Mouse (Mus musculus) forebrain, embryonic 12.5 days (tissue): ENCODE measurements at regions not wholly inside any gene's neighbourhood (a gene's known extent, or its start where the extent isn't known, plus 50 kb on each side); places are given as distances from the start of the nearest gene placed in this dataset.

Source experiments
- ATAC-seq: fragments of 200-750 bp; cut with Nextera tagmentation; 2 replicates; pipeline ENCODE4 v1.8.0; 2017; ENCODE audit warnings: moderate TSS enrichment; ENCODE audit not compliant: low FRiP score
- H3K27ac ChIP-seq: fragments of 300-500 bp; sonication (generic); 2 replicates; pipeline ENCODE4 v1.5.1; 2016; ENCODE audit warnings: mild to moderate bottlenecking
- H3K27me3 ChIP-seq: fragments of 300-500 bp; sonication (generic); 2 replicates; pipeline ENCODE4 v1.6.1; 2016; ENCODE audit warnings: mild to moderate bottlenecking
- H3K36me3 ChIP-seq: fragments of 300-500 bp; sonication (generic); replicated peaks from 2 replicates; pipeline ENCODE4 v1.6.1; 2016; ENCODE audit warnings: mild to moderate bottlenecking
- H3K4me1 ChIP-seq: fragments of 300-500 bp; sonication (generic); 2 replicates; pipeline ENCODE4 v1.6.1; 2016
- H3K4me2 ChIP-seq: fragments of 300-500 bp; sonication (generic); 2 replicates; pipeline ENCODE4 v1.6.1; 2016; ENCODE audit warnings: mild to moderate bottlenecking, moderate library complexity
- H3K4me3 ChIP-seq: fragments of 300-500 bp; sonication (generic); replicated peaks from 2 replicates; pipeline ENCODE4 v1.5.1; 2016; ENCODE audit warnings: mild to moderate bottlenecking
- H3K9ac ChIP-seq: fragments of 300-500 bp; sonication (generic); 2 replicates; pipeline ENCODE4 v1.6.1; 2016; ENCODE audit warnings: mild to moderate bottlenecking
- H3K9me3 ChIP-seq: fragments of 300-500 bp; sonication (generic); 2 replicates; pipeline ENCODE4 v1.6.1; 2016
- WGBS: fragments of 180-500 bp; shearing (Covaris S2); methylation state at CpG from one replicate; pipeline ENCODE4 v1.1.7; 2016; 5-methylcytosine and 5-hydroxymethylcytosine counted together

DNA sequence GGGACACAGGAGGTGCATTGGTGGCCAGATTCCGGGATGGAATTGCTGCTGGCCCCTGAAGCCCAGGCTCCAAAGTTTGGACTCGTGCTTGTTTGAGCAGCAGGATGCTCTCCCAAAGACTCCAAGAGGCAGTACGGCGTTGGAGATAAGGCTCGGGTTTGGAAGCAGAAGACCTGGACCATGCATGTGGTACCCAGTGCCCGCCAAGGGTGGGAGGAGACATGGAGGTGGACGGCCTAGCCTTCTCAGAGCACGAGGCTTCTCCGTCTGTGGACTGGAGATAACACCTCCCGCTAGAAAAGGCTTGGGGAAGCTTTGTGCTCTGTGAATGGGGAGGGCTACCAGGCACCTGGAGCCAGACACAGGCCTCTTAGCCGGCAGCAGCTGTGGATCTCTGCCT lies 271.7 kb downstream of the Rps6kc1 start:
- H3K9me3 ChIP-seq, result no peaks in the 10 kb centered on the region
- no peaks in the 10 kb centered on the region for H3K36me3 ChIP-seq
- H3K4me1 ChIP-seq, result no peaks in the 10 kb centered on the region
- WGBS, result 87% methylated on average over 11 of the region's 11 CpGs
- H3K4me2 ChIP-seq, result no peak overlapping the region
- H3K27ac ChIP-seq, result no peak overlapping the region
- no peak overlapping the region for H3K9ac ChIP-seq
- H3K27me3 ChIP-seq, result no peaks in the 10 kb centered on the region
- no peak for ATAC-seq
- H3K4me3 ChIP-seq, result no peak overlapping the region

DNA sequence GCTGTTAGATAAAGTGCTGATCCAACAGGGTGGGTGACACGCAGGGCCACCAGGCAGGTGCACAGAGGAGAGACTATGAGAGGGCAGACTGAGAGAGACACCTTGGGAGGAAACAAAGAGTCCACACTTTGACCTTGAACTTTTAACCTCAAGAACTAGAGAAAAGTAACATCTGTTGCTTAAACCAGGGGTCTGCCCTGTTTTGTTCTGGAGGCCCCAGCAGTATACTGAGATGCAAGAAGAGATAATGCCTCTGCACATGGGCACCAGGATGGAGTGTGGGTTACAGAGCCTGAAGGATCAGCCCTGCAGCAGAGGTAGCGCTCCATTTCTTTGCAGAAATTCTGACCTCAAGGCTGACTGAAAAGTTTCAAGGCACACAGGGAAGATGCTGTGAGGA lies 276.6 kb downstream of the Rps6kc1 start:
- Histone ChIP-seq H3K9ac (no peak overlapping the region), H3K4me2 (no peak overlapping the region), H3K4me3 (no peak overlapping the region), H3K4me1 (peaks cover 13% of the 10 kb centered on the region; the same call in 1 of the 2 replicates), H3K9me3 (no peaks in the 10 kb centered on the region), H3K27ac (no peak overlapping the region), H3K36me3 (no peaks in the 10 kb centered on the region), H3K27me3 (peaks cover 3% of the 10 kb centered on the region; the same call in 1 of the 2 replicates)
- WGBS, result 85% methylated on average over 2 of the region's 2 CpGs
- no peak for ATAC-seq

DNA sequence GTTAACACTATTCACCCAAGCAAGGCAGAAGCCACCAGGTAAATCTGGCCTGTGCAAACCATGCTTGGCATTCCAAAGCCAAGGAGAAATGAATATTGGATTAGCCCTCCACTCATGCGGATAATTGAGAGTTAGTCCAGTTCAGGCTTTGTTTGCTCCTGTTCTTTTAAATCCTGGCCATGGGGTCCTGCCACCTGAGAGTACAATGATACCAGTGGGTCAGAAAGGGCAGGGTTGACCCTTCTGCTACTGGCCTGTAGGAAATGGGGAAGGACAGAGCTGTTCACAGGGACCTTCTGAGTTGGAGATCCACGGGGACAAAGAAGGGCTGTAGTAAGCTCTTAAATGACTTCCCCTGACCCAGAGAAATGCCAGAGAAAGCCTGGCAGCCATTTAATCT lies 279.9 kb downstream of the Rps6kc1 start:
- H3K9me3 ChIP-seq, result no peaks in the 10 kb centered on the region
- WGBS, result 33% methylated on average over 2 of the region's 2 CpGs
- H3K27me3 ChIP-seq, result peaks cover 3% of the 10 kb centered on the region; the same call in 1 of the 2 replicates
- H3K4me2 ChIP-seq, result no peak overlapping the region
- ATAC-seq, result no peak
- no peak overlapping the region for H3K4me3 ChIP-seq
- peaks cover 13% of the 10 kb centered on the region; the same call in 1 of the 2 replicates for H3K4me1 ChIP-seq
- H3K27ac ChIP-seq, result no peak overlapping the region
- H3K36me3 ChIP-seq, result no peaks in the 10 kb centered on the region
- H3K9ac ChIP-seq, result no peak overlapping the region

DNA sequence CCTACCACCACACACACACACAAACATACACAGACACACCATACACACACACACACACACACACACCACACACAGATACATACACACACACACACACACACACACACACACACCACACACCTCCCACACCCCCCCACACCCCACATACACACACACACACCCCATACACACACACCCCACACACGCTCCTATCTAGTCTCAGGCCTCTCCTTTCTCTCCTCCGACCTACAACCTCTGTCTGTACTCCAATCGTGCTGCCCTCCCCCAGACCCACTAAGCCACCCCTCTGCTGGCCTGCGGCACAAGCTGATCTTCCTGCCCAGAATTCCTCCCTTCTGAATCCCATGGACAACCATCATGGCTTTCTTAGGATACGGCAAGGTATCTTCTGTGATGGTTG lies 281.4 kb downstream of the Rps6kc1 start:
- WGBS, result 91% methylated on average over 5 of the region's 5 CpGs
- peaks cover 13% of the 10 kb centered on the region; the same call in 1 of the 2 replicates for H3K4me1 ChIP-seq
- H3K27me3 ChIP-seq, result peaks cover 3% of the 10 kb centered on the region; the same call in 1 of the 2 replicates
- no peaks in the 10 kb centered on the region for H3K36me3 ChIP-seq
- H3K4me3 ChIP-seq, result no peak overlapping the region
- no peak overlapping the region for H3K9ac ChIP-seq
- H3K4me2 ChIP-seq, result no peak overlapping the region
- H3K9me3 ChIP-seq, result no peaks in the 10 kb centered on the region
- ATAC-seq, result no peak
- no peak overlapping the region for H3K27ac ChIP-seq

DNA sequence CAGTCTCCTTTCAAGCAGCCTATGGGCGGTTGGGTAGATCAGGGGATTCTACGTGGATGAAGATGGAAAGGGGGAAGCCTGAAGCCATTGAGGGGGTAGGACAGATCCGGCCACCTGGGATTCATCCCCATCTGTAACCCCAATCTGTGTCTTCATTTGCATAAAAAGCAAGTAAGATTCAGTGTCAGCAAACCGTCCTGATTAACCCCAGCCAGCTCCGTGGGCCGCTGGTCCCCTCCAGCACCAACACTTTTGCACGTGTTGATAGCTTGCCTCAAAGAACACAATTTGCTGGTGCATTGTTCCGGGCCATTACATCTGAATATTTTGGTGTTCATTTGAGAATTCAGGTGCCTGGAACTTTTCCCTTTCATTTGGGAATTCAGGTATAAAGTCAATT lies 287.7 kb downstream of the Rps6kc1 start:
- no peaks in the 10 kb centered on the region for H3K27me3 ChIP-seq

DNA sequence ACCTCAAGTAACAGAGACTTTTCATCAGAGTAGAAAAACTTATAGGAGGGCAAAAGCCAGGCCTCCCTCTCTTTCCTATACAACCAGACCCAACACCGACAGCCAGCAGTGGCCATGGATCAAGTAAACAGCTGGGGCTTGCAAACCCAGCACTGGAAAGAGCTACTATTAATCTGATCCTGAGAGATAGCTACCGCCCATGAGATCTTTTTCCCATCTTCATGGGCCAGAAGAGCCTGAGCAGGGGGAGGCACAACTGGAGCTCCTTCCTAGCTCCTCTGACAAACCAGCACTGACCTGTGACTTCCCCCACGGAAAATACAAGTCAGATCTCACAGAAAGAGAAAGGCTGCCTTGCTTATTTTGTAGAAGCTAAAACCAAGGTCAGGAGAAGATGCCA lies 311.1 kb downstream of the Rps6kc1 start:
- Histone ChIP-seq H3K9ac (no peak overlapping the region), H3K9me3 (no peaks in the 10 kb centered on the region), H3K4me2 (no peak overlapping the region), H3K4me1 (no peaks in the 10 kb centered on the region), H3K27me3 (no peaks in the 10 kb centered on the region), H3K36me3 (no peaks in the 10 kb centered on the region), H3K4me3 (no peak overlapping the region), H3K27ac (no peak overlapping the region)
- 92% methylated on average over 3 of the region's 3 CpGs for WGBS
- no peak for ATAC-seq

More for the DNA sequence above, 287.7 kb downstream of the Rps6kc1 start:
- WGBS, result 90% methylated on average over 8 of the region's 8 CpGs
- Histone ChIP-seq H3K4me2 (no peak overlapping the region), H3K4me3 (no peak overlapping the region), H3K4me1 (no peaks in the 10 kb centered on the region), H3K9ac (no peak overlapping the region), H3K9me3 (no peaks in the 10 kb centered on the region), H3K27ac (no peak overlapping the region), H3K36me3 (no peaks in the 10 kb centered on the region)
- no peak for ATAC-seq

DNA sequence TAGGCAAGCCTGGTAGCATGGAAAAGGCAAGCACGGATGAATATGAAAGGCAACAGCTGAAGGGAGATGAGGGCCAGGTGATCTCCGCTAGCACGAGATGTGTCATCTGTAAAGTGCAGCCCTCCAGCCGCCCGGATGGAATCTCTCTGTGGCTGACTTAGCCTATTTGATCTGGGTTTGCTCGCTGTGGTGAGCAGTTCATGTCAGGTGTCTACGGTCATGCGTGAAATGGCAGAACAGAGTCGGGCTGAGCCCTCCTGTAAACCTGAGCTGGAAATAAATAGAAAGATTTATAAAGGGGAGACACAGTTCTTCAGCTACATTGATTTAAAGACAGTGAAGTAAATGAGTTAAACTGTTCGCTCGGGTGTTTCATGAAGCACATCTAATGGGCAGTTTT lies 311.9 kb downstream of the Rps6kc1 start:
- H3K27ac ChIP-seq, result no peak overlapping the region
- no peak for ATAC-seq
- no peaks in the 10 kb centered on the region for H3K4me1 ChIP-seq
- 92% methylated on average over 11 of the region's 11 CpGs for WGBS
- H3K36me3 ChIP-seq, result no peaks in the 10 kb centered on the region
- H3K9ac ChIP-seq, result no peak overlapping the region
- H3K9me3 ChIP-seq, result no peaks in the 10 kb centered on the region
- H3K27me3 ChIP-seq, result no peaks in the 10 kb centered on the region
- no peak overlapping the region for H3K4me3 ChIP-seq
- no peak overlapping the region for H3K4me2 ChIP-seq

DNA sequence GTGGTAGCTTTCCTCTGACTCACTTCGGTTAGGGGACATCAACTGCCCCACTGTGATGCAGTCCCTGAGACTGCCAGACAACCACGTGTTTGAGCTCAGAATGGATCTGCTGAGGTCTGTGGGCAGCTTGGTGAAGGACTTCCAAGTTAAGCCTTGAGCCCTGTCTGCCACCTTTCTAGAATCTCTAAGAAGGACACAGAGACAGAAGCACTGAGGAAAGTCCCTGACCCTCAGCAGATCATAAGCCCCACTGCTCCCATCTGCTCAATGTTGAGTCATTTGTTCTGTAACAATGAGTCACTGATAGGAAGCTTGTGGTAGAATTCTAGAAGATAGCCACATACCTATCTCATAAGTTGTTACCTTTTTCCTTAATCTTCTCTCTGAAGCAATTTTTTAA lies 315.4 kb downstream of the Rps6kc1 start:
- no peak overlapping the region for H3K27ac ChIP-seq
- H3K4me2 ChIP-seq, result no peak overlapping the region
- no peak for ATAC-seq
- no peaks in the 10 kb centered on the region for H3K27me3 ChIP-seq
- H3K9me3 ChIP-seq, result no peaks in the 10 kb centered on the region
- no peak overlapping the region for H3K4me3 ChIP-seq
- 93% methylated on average over 2 of the region's 2 CpGs for WGBS
- H3K4me1 ChIP-seq, result no peaks in the 10 kb centered on the region
- no peak overlapping the region for H3K9ac ChIP-seq
- H3K36me3 ChIP-seq, result no peaks in the 10 kb centered on the region

DNA sequence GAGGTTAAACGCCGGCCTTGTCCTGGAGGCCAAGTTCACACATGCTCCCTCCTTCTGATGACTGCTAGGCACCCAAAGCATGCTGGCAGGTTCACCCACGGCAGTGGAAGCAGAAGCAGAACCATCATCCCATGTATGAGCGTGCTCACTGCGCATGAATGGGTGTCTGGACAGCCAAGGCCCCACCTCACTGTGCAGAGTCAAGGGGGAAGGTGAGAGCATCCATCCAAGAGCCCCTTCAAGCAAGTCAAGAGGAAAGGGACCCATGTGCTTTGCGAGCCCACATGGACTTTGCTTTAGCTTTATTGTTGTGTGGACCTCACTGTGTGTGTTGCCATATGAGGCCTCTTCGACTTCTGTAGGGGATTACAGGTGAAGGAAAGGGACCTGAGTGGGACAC lies 319.9 kb downstream of the Rps6kc1 start:
- H3K27ac ChIP-seq, result no peak overlapping the region
- WGBS, result 93% methylated on average over 7 of the region's 7 CpGs
- no peaks in the 10 kb centered on the region for H3K36me3 ChIP-seq
- no peak overlapping the region for H3K4me3 ChIP-seq
- no peaks in the 10 kb centered on the region for H3K27me3 ChIP-seq
- H3K4me2 ChIP-seq, result no peak overlapping the region
- no peaks in the 10 kb centered on the region for H3K4me1 ChIP-seq
- no peak for ATAC-seq
- H3K9me3 ChIP-seq, result no peaks in the 10 kb centered on the region
- no peak overlapping the region for H3K9ac ChIP-seq

DNA sequence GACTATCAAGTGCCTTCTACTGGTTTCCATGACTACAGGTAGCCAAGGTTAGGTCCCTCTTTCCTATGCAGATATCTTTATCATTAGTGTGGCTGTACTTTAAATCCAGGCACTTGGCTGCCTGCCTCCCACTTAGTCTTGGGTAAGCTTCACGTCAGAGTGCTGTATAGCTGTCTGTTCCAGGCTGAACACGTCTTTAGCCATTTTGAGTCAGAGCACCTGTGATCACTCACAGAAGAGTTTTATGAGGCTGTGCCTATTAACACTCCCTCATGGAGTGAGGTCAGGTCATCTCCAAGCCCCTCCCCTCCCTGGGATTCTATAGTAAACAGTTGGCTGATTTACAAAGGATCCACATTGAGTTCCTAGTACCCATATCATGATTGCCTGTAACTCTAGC lies 322.0 kb downstream of the Rps6kc1 start:
- WGBS, result 74% methylated on average over 2 of the region's 2 CpGs
- H3K9ac ChIP-seq, result no peak overlapping the region
- H3K27ac ChIP-seq, result no peak overlapping the region
- no peaks in the 10 kb centered on the region for H3K36me3 ChIP-seq
- no peak for ATAC-seq
- H3K9me3 ChIP-seq, result no peaks in the 10 kb centered on the region
- no peaks in the 10 kb centered on the region for H3K27me3 ChIP-seq
- no peaks in the 10 kb centered on the region for H3K4me1 ChIP-seq
- no peak overlapping the region for H3K4me2 ChIP-seq
- H3K4me3 ChIP-seq, result no peak overlapping the region

DNA sequence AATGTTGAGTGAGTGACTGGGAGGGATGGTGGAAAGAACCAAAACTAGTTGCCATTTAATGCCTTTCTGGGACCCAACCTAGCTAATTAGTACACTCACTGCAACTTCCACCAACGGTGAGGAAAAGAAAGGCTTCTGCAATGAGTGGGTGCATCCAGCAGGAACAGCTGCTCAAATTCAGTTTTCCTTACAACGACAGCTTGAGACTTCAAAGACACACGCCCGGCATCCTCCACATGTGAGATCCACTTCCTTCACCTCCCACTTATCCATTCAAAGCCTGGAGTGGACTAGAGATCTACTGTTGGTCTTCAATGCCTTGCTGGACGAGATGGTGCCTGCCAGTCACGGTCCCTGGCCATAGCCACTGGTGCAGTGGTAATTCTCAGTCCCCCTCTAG lies 328.3 kb downstream of the Rps6kc1 start:
- no peak overlapping the region for H3K4me3 ChIP-seq
- no peak overlapping the region for H3K4me2 ChIP-seq
- peaks cover 10% of the 10 kb centered on the region for H3K27me3 ChIP-seq
- H3K4me1 ChIP-seq, result peaks cover 7% of the 10 kb centered on the region; the same call in 1 of the 2 replicates
- H3K9me3 ChIP-seq, result no peaks in the 10 kb centered on the region
- ATAC-seq, result no peak
- 81% methylated on average over 6 of the region's 6 CpGs for WGBS
- no peak overlapping the region for H3K27ac ChIP-seq
- H3K9ac ChIP-seq, result no peak overlapping the region
- no peaks in the 10 kb centered on the region for H3K36me3 ChIP-seq

DNA sequence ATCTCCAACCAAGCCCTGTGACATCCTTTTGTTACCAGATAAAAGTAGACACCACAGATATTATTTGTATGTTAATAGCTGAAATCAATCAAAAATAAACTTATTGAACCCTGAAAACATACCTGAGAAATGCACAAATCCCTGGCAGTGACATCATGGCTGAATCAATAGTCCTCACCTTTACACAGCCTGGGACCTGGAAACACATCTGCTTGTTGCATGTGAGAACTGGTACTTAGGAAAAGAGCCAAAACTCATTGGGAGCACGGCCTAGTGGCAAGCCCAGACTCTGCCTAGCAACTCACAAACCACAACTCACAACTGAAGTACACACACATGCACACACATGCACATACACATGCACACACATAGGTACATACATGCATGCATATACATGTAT lies 330.9 kb downstream of the Rps6kc1 start:
- WGBS, result 100% methylated on average over 1 of the region's 1 CpGs
- no peaks in the 10 kb centered on the region for H3K36me3 ChIP-seq
- peaks cover 10% of the 10 kb centered on the region for H3K27me3 ChIP-seq
- no peak overlapping the region for H3K9ac ChIP-seq
- H3K4me1 ChIP-seq, result peaks cover 7% of the 10 kb centered on the region; the same call in 1 of the 2 replicates
- no peak overlapping the region for H3K4me2 ChIP-seq
- no peak overlapping the region for H3K4me3 ChIP-seq
- no peak for ATAC-seq
- H3K27ac ChIP-seq, result no peak overlapping the region
- no peaks in the 10 kb centered on the region for H3K9me3 ChIP-seq

DNA sequence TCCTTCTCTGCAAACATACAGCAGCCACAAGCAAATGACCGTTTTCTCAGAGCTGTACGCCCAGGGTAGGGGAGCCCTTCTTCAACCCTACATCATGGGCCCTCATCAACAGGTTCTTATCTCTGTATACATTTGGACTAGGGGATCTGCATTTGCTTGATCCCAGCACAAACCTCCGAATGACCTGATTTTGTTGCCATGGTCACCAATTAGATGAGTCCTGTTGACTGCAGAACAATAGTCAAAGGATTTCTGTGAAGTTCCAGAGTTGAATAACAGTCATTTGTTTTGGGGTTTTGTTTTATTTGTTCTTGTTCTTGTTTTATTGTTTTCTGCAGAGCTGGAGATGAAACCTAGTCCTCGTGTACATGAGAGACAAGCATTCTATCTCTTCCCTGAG lies 340.6 kb downstream of the Rps6kc1 start:
- Histone ChIP-seq H3K27ac (no peak overlapping the region), H3K4me1 (0 out of 2 replicates have a peak, but pooled peaks cover 6% of the 10 kb centered on the region), H3K4me2 (no peak overlapping the region), H3K4me3 (no peak overlapping the region), H3K36me3 (no peaks in the 10 kb centered on the region), H3K9ac (no peak overlapping the region), H3K27me3 (no peaks in the 10 kb centered on the region), H3K9me3 (no peaks in the 10 kb centered on the region)
- ATAC-seq, result no peak
- WGBS, result 47% methylated on average over 4 of the region's 4 CpGs
